Comparison of ENCODE assay signal across 1 mouse cellular context in the genomic region with DNA sequence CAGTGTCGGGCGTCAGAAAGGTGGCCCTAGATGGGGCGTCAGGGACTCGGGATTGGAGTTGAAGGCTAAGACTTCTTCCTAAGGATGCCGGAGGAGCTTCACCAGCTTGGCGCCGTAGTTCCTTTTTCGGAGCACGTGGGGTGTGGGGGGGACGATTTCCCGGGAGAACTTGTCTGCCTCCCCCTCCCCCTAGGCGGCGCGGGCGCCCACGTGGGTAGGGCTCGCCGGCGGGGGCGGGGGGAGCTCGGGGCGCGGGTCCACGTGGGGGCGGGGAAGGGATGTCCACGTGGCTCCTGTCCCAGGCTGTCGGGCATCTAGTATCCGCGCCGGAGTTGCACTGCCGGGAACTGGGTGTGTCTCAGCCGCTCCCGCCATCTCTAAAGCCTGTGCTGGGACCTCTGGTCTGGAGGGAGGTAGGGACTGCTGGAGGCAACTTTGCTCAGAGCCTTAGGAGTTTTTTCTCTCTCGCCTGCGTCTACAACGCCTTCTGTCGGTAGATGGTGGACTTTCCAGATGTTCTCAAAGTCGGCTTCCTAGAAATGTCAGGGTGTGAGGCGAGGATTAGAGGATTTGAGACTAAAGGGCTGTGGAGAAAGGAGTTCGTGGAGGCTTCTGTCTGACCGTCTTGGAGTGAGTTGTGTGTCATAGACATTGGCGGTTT.
A peak's percentile ranks its signal among the peaks of the same experiment; 100 is the strongest.
TF ChIP-seq lines count a peak whose summit lies in the region.

No protein-coding gene starts in this region.

TF ChIP-seq in C2C12, 6 proteins besides CTCF, POLR2A, EP300 and RAD21 (continued from another document):
- no peak for TF ChIP-seq FOSL1 (IDR thresholded peaks at IDR 0.05; ENCODE audit: insufficient read depth, low read length, poor library complexity, severe bottlenecking)
- peak; percentile 73 for TF ChIP-seq USF1 (IDR thresholded peaks at IDR 0.05; ENCODE audit: low read depth)
- no peak for TF ChIP-seq CEBPB (IDR thresholded peaks at IDR 0.05; ENCODE audit: low read depth)
- no peak for TF ChIP-seq MYOD1 (IDR thresholded peaks at IDR 0.05; ENCODE audit: control insufficient read depth, insufficient read length, low read depth)
